Mouse (Mus musculus) CH12F3 (cell line): ENCODE results near the gene Gprc5b.

Experiments used
- in situ Hi-C: fragments of 300-500 bp; cut with MboI; formaldehyde crosslinking; loops from 2 replicates; pipeline ENCODE4 v1.14.3; 2020; ENCODE audit warnings: low sequenced_read_pairs

The Gprc5b gene

GRCm38 (mm10) chr7:118954968-118955367 lies 40.0 kb downstream of the Gprc5b start:
- in situ Hi-C loops: no loop called here

- in situ Hi-C loops: no loop called here
Measured at GRCm38 (mm10) chr7:118953626-118954282, 41.3 kb downstream of the Gprc5b start.

GRCm38 (mm10) chr7:118949749-118950148 lies 45.3 kb downstream of the Gprc5b start:
- in situ Hi-C loops: no loop called here

GRCm38 (mm10) chr7:118948677-118949282 lies 46.2 kb downstream of the Gprc5b start:
- in situ Hi-C loops: no loop called here

GRCm38 (mm10) chr7:118947241-118947640 lies 47.8 kb downstream of the Gprc5b start:
- in situ Hi-C loops: no loop called here

- in situ Hi-C loops: no loop called here
Measured at GRCm38 (mm10) chr7:118944884-118945283, 50.1 kb downstream of the Gprc5b start.

GRCm38 (mm10) chr7:118943170-118943569 lies 51.8 kb downstream of the Gprc5b start:
- in situ Hi-C loops: no loop called here

- in situ Hi-C loops: no loop called here
Measured at GRCm38 (mm10) chr7:118942297-118942696, 52.7 kb downstream of the Gprc5b start.

GRCm38 (mm10) chr7:118937469-118938387 lies 57.3 kb downstream of the Gprc5b start:
- in situ Hi-C loops: no loop called here

- in situ Hi-C loops: no loop called here
Measured at GRCm38 (mm10) chr7:118936844-118937243, 58.2 kb downstream of the Gprc5b start.

GRCm38 (mm10) chr7:118935306-118935705 lies 59.7 kb downstream of the Gprc5b start:
- in situ Hi-C loops: no loop called here

- in situ Hi-C loops: no loop called here
Measured at GRCm38 (mm10) chr7:118931502-118932395, 63.3 kb downstream of the Gprc5b start.

- in situ Hi-C loops: no loop called here
Measured at GRCm38 (mm10) chr7:118929601-118930311, 65.3 kb downstream of the Gprc5b start.

GRCm38 (mm10) chr7:118928916-118929315 lies 66.1 kb downstream of the Gprc5b start:
- in situ Hi-C loops: no loop called here

GRCm38 (mm10) chr7:118928316-118928715 lies 66.7 kb downstream of the Gprc5b start:
- in situ Hi-C loops: no loop called here

GRCm38 (mm10) chr7:118927279-118927678 lies 67.7 kb downstream of the Gprc5b start:
- in situ Hi-C loops: no loop called here

GRCm38 (mm10) chr7:118926516-118927260 lies 68.3 kb downstream of the Gprc5b start:
- in situ Hi-C loops: no loop called here

GRCm38 (mm10) chr7:118925547-118925946 lies 69.5 kb downstream of the Gprc5b start:
- in situ Hi-C loops: no loop called here
